Mouse (Mus musculus): Measurements from ENCODE around the gene Ago3. TPM values are rescaled to one million over a fixed set of nuclear protein-coding genes. Genes with fewer than 3 reads are reported as not detected.

Ago3 gene
- polyA plus RNA-seq, 1 experiment from 2014 or later: 13.4 TPM

DNA sequence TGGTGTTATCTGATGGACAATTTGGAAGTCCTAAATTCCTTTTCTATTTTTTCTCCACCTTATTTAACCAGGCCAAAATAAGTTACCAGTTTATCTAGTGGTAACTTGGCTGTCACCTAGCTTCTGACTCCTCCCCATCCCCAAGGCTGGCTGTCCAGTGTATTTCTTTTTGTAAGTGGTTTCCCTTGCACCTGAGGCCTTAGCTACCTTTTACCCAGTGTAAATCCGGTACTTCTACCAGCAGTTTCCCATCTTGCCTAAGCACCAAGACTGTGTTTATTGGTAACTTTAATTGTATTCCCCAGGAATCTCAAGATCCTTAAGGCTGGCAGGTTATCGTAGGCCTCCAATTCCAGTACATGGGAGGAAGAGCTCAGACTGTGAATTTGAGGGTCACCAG is 4.7 kb upstream of the Ago3 start:
- no peak overlapping the region for H3K4me2 ChIP-seq (ENCODE audit: low read depth, low read length)
- H3K4me1 ChIP-seq (ENCODE audit: control insufficient read depth, insufficient read depth, low read length): peaks cover 5% of the 10 kb centered on the region
- no peak overlapping the region for H3K9ac ChIP-seq (ENCODE audit: low read length)
- 83% methylated on average over 2 of the region's 2 CpGs for WGBS
- ATAC-seq (replicated peaks; ENCODE audit: extremely low read depth, insufficient read depth, low FRiP score): no peak
- no peak overlapping the region for H3K4me3 ChIP-seq (ENCODE audit: low read length)
- H3K36me3 ChIP-seq (ENCODE audit: control insufficient read depth, insufficient read depth): no peaks in the 10 kb centered on the region
- H3K27ac ChIP-seq (ENCODE audit: low read length): no peak overlapping the region
- no peaks in the 10 kb centered on the region for H3K9me3 ChIP-seq (replicated peaks; ENCODE audit: control insufficient read depth, low read length)
- no peaks in the 10 kb centered on the region for H3K27me3 ChIP-seq (ENCODE audit: control insufficient read depth, insufficient read depth, low read length)

DNA sequence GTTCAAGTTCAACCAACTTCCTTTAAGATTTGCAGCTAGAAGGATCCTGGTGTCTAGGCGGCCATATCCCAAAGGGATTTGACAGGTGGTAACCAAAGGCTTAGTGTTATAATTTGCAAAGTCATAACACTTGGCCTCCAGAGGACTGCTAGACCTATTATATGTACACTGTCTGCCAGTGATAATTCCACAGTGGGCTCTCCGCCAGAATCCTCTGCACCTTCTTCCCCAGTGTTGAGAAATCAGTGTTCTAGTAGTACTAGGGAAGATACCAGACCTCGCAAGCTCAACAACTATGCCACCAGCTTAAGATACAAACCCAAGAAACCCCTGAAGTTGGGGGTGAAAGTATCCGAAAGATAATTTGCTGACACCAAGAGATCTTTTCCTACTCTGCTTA is 3.8 kb upstream of the Ago3 start:
- Histone ChIP-seq H3K27ac (ENCODE audit: low read length) (no peak overlapping the region), H3K27me3 (ENCODE audit: control insufficient read depth, insufficient read depth, low read length) (no peaks in the 10 kb centered on the region), H3K9ac (ENCODE audit: low read length) (no peak overlapping the region), H3K9me3 (replicated peaks; ENCODE audit: control insufficient read depth, low read length) (no peaks in the 10 kb centered on the region), H3K4me3 (ENCODE audit: low read length) (no peak overlapping the region), H3K4me2 (ENCODE audit: low read depth, low read length) (no peak overlapping the region), H3K4me1 (ENCODE audit: control insufficient read depth, insufficient read depth, low read length) (peaks cover 11% of the 10 kb centered on the region), H3K36me3 (ENCODE audit: control insufficient read depth, insufficient read depth) (no peaks in the 10 kb centered on the region)
- ATAC-seq (replicated peaks; ENCODE audit: extremely low read depth, insufficient read depth, low FRiP score): no peak
- WGBS: 85% methylated on average over 4 of the region's 4 CpGs

DNA sequence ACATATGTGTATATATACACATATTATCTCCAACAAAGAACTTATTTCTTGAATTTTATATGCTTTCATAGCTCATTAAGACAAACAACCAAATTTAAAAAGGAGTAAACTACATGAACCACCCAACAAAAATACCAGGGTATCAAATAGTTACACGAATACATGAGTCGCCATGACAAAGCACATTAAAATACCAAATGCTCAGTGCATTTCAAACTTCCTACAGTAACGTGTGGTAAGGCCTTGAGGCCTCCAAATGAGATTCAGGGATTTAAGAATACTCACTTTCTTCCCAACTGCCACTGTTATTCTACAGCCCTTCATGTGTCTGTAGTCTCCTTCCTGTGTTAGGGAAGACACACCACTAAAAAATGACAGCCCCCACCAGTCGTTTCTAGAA is 2.4 kb upstream of the Ago3 start:
- Histone ChIP-seq H3K9me3 (replicated peaks; ENCODE audit: control insufficient read depth, low read length) (no peaks in the 10 kb centered on the region), H3K4me3 (ENCODE audit: low read length) (no peak overlapping the region), H3K27me3 (ENCODE audit: control insufficient read depth, insufficient read depth, low read length) (no peaks in the 10 kb centered on the region), H3K4me2 (ENCODE audit: low read depth, low read length) (no peak overlapping the region), H3K4me1 (ENCODE audit: control insufficient read depth, insufficient read depth, low read length) (peaks cover 12% of the 10 kb centered on the region), H3K9ac (ENCODE audit: low read length) (no peak overlapping the region), H3K27ac (ENCODE audit: low read length) (no peak overlapping the region), H3K36me3 (ENCODE audit: control insufficient read depth, insufficient read depth) (no peaks in the 10 kb centered on the region)
- 78% methylated on average over 4 of the region's 4 CpGs for WGBS
- ATAC-seq (replicated peaks; ENCODE audit: extremely low read depth, insufficient read depth, low FRiP score): no peak

DNA sequence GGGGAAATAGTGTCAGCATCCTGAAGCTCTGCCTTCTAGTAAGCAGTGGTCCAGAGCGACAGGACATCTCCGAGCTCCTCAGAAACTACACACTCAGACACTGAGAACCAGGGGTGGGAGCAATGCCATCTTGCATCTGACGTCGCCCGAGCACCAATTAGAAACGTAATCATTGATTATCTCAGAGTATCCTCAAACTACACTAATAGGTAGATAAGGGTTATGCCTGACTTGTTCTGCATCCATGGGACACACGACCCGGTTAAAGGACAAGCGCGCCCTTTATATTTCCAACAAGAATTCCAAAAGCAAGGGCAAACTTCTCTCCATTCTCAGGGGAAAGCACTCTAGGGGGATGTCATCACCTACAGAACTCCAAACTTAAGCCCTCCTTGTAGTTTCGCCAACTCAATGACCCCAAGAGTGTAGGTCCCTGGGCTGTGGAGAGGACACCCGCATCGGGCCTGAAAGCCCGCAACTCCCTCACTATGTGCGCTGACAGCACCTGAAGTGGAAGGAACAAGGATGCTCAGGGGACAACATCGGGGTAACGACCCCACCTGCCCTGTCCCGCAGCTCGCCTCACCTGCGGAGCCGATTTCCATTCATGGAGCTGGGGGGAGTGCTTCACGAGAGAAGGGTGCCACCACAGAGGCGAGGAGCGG is 542 bp downstream of the Ago3 start:
- H3K4me3 ChIP-seq (ENCODE audit: low read length): peak overlapping the region; percentile 98
- ATAC-seq (replicated peaks; ENCODE audit: extremely low read depth, insufficient read depth, low FRiP score): peak; percentile 38; the same call in 1 of the 2 replicates
- H3K36me3 ChIP-seq (ENCODE audit: control insufficient read depth, insufficient read depth): no peaks in the 10 kb centered on the region
- H3K4me2 ChIP-seq (ENCODE audit: low read depth, low read length): peak overlapping the region; percentile 97
- H3K27me3 ChIP-seq (ENCODE audit: control insufficient read depth, insufficient read depth, low read length): no peaks in the 10 kb centered on the region
- no peaks in the 10 kb centered on the region for H3K9me3 ChIP-seq (replicated peaks; ENCODE audit: control insufficient read depth, low read length)
- 1% methylated on average over 24 of the region's 24 CpGs for WGBS
- peak overlapping the region; percentile 93 for H3K9ac ChIP-seq (ENCODE audit: low read length)
- peak overlapping the region; percentile 91 for H3K27ac ChIP-seq (ENCODE audit: low read length)
- H3K4me1 ChIP-seq (ENCODE audit: control insufficient read depth, insufficient read depth, low read length): peaks cover 9% of the 10 kb centered on the region

DNA sequence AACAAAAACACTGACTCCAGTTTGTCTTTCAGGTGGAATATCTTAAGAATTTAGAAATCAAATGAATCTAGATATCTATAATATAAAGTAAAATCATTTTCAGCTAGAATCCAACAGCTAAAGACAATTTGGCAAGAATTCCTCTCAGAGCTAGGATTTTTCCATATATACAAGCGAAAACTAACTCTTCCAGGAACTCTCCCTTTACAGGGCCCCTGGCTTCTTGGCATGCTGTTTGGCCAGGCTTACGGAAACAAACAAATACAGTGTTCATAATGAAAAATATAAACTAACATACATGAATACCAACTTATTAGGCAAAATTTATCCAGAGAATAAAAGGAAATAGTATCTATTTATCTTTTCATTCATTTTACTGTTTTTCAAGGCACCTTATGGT is 5.5 kb downstream of the Ago3 start:
- H3K4me3 ChIP-seq (ENCODE audit: low read length): no peak overlapping the region
- H3K9ac ChIP-seq (ENCODE audit: low read length): no peak overlapping the region
- 80% methylated on average over 2 of the region's 2 CpGs for WGBS
- no peaks in the 10 kb centered on the region for H3K27me3 ChIP-seq (ENCODE audit: control insufficient read depth, insufficient read depth, low read length)
- H3K36me3 ChIP-seq (ENCODE audit: control insufficient read depth, insufficient read depth): no peaks in the 10 kb centered on the region
- peaks cover 7% of the 10 kb centered on the region for H3K4me1 ChIP-seq (ENCODE audit: control insufficient read depth, insufficient read depth, low read length)
- H3K4me2 ChIP-seq (ENCODE audit: low read depth, low read length): no peak overlapping the region
- H3K9me3 ChIP-seq (replicated peaks; ENCODE audit: control insufficient read depth, low read length): no peaks in the 10 kb centered on the region
- ATAC-seq (replicated peaks; ENCODE audit: extremely low read depth, insufficient read depth, low FRiP score): no peak
- H3K27ac ChIP-seq (ENCODE audit: low read length): no peak overlapping the region

DNA sequence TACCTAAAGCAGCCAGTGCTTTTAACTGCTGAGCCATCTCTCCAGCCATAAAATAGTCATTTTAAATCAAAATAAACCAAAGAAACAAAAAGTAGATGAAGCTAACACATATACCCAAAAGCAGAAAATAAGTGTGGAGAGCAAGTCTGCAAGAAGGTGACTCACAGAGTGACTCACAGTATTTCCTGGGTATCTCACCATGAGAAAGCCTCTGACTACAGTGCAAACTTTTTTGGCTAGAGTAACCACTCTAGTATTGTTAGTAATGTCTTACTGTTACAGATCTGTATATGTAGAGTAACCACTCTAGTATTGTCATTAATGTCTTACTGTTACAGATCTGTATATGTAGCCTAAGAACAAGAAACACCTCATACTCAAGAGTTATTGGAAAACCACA is 13.6 kb downstream of the Ago3 start:
- H3K27ac ChIP-seq (ENCODE audit: low read length): no peak overlapping the region

DNA sequence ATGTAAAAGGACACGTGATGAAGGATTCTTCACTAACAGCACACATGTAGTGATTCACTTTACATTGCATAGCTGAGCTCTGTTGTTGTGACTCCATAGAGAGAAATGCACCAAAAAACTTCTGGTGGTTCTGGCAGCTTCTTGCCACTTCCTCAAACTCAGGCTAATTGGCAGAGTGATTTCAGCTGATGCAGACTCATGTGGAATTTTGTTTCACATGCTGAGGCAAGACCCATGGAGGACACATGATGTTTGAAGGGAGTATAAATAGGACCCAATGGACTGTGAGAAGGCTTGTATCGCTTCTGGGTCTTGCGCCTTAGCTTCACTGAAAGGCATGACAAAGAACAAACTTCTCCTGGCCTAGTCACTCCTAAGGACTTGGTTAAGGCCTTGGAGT is 16.8 kb downstream of the Ago3 start:
- no peaks in the 10 kb centered on the region for H3K36me3 ChIP-seq (ENCODE audit: control insufficient read depth, insufficient read depth)
- WGBS: 87% methylated on average over 3 of the region's 3 CpGs
- no peaks in the 10 kb centered on the region for H3K9me3 ChIP-seq (replicated peaks; ENCODE audit: control insufficient read depth, low read length)
- no peak for ATAC-seq (replicated peaks; ENCODE audit: extremely low read depth, insufficient read depth, low FRiP score)
- no peak overlapping the region for H3K4me3 ChIP-seq (ENCODE audit: low read length)
- H3K27me3 ChIP-seq (ENCODE audit: control insufficient read depth, insufficient read depth, low read length): no peaks in the 10 kb centered on the region
- H3K27ac ChIP-seq (ENCODE audit: low read length): no peak overlapping the region
- H3K9ac ChIP-seq (ENCODE audit: low read length): no peak overlapping the region
- H3K4me2 ChIP-seq (ENCODE audit: low read depth, low read length): no peak overlapping the region
- H3K4me1 ChIP-seq (ENCODE audit: control insufficient read depth, insufficient read depth, low read length): no peaks in the 10 kb centered on the region

More for the DNA sequence above, 13.6 kb downstream of the Ago3 start:
- no peak for ATAC-seq (replicated peaks; ENCODE audit: extremely low read depth, insufficient read depth, low FRiP score)
- H3K36me3 ChIP-seq (ENCODE audit: control insufficient read depth, insufficient read depth): no peaks in the 10 kb centered on the region
- H3K4me1 ChIP-seq (ENCODE audit: control insufficient read depth, insufficient read depth, low read length): no peaks in the 10 kb centered on the region
- no peak overlapping the region for H3K4me3 ChIP-seq (ENCODE audit: low read length)
- H3K4me2 ChIP-seq (ENCODE audit: low read depth, low read length): no peak overlapping the region
- H3K9me3 ChIP-seq (replicated peaks; ENCODE audit: control insufficient read depth, low read length): no peaks in the 10 kb centered on the region
- no peaks in the 10 kb centered on the region for H3K27me3 ChIP-seq (ENCODE audit: control insufficient read depth, insufficient read depth, low read length)
- H3K9ac ChIP-seq (ENCODE audit: low read length): no peak overlapping the region

DNA sequence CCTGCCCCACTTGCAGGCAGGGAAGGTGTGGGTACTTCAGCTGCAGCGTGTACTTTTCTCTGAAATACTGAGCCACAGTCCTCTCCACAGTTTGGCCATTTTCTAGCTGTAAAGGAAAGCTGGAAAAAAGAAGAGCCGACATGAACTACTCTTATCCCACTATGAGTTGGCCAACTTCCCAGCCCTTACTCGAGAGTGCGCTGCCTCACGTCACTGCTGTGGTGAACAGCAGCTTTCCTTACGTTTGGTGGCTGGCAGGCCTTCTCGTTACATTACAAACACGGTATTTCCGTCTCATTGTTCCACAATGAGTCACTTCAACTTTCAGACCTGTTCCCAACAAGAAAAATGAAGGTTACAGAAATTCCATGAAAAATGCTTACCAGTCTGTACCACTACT is 57.9 kb downstream of the Ago3 start:
- WGBS: 40% methylated on average over 9 of the region's 9 CpGs
- no peaks in the 10 kb centered on the region for H3K9me3 ChIP-seq (replicated peaks; ENCODE audit: control insufficient read depth, low read length)
- peaks cover 3% of the 10 kb centered on the region; the same call in 1 of the 2 replicates for H3K4me1 ChIP-seq (ENCODE audit: control insufficient read depth, insufficient read depth, low read length)
- H3K36me3 ChIP-seq (ENCODE audit: control insufficient read depth, insufficient read depth): peaks cover 6% of the 10 kb centered on the region; the same call in 1 of the 2 replicates
- no peak overlapping the region for H3K4me3 ChIP-seq (ENCODE audit: low read length)
- H3K9ac ChIP-seq (ENCODE audit: low read length): no peak overlapping the region
- no peak overlapping the region for H3K4me2 ChIP-seq (ENCODE audit: low read depth, low read length)
- H3K27me3 ChIP-seq (ENCODE audit: control insufficient read depth, insufficient read depth, low read length): no peaks in the 10 kb centered on the region
- peak; percentile 65; the same call in 1 of the 2 replicates for ATAC-seq (replicated peaks; ENCODE audit: extremely low read depth, insufficient read depth, low FRiP score)
- H3K27ac ChIP-seq (ENCODE audit: low read length): peak overlapping the region; percentile 55

DNA sequence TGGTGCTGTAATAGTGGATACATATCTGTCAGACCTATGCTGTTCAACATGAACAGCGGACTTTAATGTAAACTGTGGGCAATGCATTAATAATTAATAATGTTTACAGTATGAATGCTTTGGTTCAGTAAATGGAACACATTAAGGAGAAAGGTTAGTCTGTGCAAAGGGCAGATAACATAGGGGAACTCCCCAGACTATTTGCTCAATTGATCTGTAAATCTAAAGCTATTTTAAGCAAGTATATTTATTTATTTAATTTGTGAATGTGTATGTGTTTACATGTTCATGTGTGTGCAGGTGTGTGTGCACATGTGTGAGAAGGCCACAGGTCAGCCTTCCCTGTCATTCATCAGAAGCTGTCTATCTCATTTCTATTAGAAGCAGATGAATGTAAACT is 69.3 kb downstream of the Ago3 start:
- Histone ChIP-seq H3K27ac (ENCODE audit: low read length) (no peak overlapping the region), H3K4me2 (ENCODE audit: low read depth, low read length) (no peak overlapping the region), H3K27me3 (ENCODE audit: control insufficient read depth, insufficient read depth, low read length) (no peaks in the 10 kb centered on the region), H3K4me3 (ENCODE audit: low read length) (no peak overlapping the region), H3K4me1 (ENCODE audit: control insufficient read depth, insufficient read depth, low read length) (no peaks in the 10 kb centered on the region), H3K9ac (ENCODE audit: low read length) (no peak overlapping the region), H3K9me3 (replicated peaks; ENCODE audit: control insufficient read depth, low read length) (0 out of 2 replicates have a peak, but pooled peaks cover 3% of the 10 kb centered on the region), H3K36me3 (ENCODE audit: control insufficient read depth, insufficient read depth) (peaks cover 21% of the 10 kb centered on the region)
- WGBS: 93% methylated on average over 1 of the region's 1 CpGs
- ATAC-seq (replicated peaks; ENCODE audit: extremely low read depth, insufficient read depth, low FRiP score): no peak
